Mouse (Mus musculus) neural tube, embryonic 14.5 days (tissue): ENCODE data around the gene Smim5. TPM values are rescaled to one million over a fixed set of nuclear protein-coding genes. Genes with fewer than 3 reads are reported as not detected.

ENCODE experiments used
- ATAC-seq: fragments of 200-750 bp; cut with Nextera tagmentation; 2 replicates; pipeline ENCODE4 v1.8.0; 2017; ENCODE audit warnings: low read depth, mild to moderate bottlenecking, moderate TSS enrichment, moderate library complexity
- H3K27ac ChIP-seq: fragments of 300-500 bp; sonication (generic); 2 replicates; pipeline ENCODE4 v1.5.1; 2014; ENCODE audit warnings: low read depth, mild to moderate bottlenecking, control low read depth, low read length, moderate library complexity, mixed read lengths
- H3K27me3 ChIP-seq: fragments of 300-500 bp; sonication (generic); 2 replicates; pipeline ENCODE4 v1.6.1; 2014; ENCODE audit warnings: low read length; ENCODE audit not compliant: control insufficient read depth, insufficient read depth
- H3K36me3 ChIP-seq: fragments of 300-500 bp; sonication (generic); 2 replicates; pipeline ENCODE4 v1.6.1; 2014; ENCODE audit warnings: low read length, mixed read lengths; ENCODE audit not compliant: control insufficient read depth, insufficient read depth
- H3K4me1 ChIP-seq: fragments of 300-500 bp; sonication (generic); 2 replicates; pipeline ENCODE4 v1.6.1; 2014; ENCODE audit warnings: low read length; ENCODE audit not compliant: control insufficient read depth, insufficient read depth
- H3K4me2 ChIP-seq: fragments of 300-500 bp; sonication (generic); 2 replicates; pipeline ENCODE4 v1.6.1; 2014; ENCODE audit warnings: mild to moderate bottlenecking, low read depth, low read length, control low read depth
- H3K4me3 ChIP-seq: fragments of 300-500 bp; sonication (generic); 2 replicates; pipeline ENCODE4 v1.5.1; 2014; ENCODE audit warnings: low read depth, low read length, control low read depth, mixed read lengths
- H3K9ac ChIP-seq: fragments of 300-500 bp; sonication (generic); replicated peaks from 2 replicates; pipeline ENCODE4 v1.6.1; 2014; ENCODE audit warnings: low read depth, mild to moderate bottlenecking, control low read depth, low read length, mixed read lengths
- H3K9me3 ChIP-seq: fragments of 300-500 bp; sonication (generic); 2 replicates; pipeline ENCODE4 v1.6.1; 2016; ENCODE audit warnings: low read length; ENCODE audit not compliant: control insufficient read depth
- WGBS: fragments of 180-500 bp; shearing (Covaris S2); extraction: QIAGEN DNeasy Blood & Tissue Kit; methylation state at CpG from one replicate; pipeline ENCODE4 v1.1.7; 2014; 5-methylcytosine and 5-hydroxymethylcytosine counted together
- polyA plus RNA-seq: library from polyadenylated mRNA; unstranded; fragments of >200 nt; fragmentation: Nextera tagmentation; extraction: Ambion mirVana; gene quantifications from 2 replicates; pipeline ENCODE4 v1.2.1, GENCODE M21; 2014

Gene Smim5
- polyA plus RNA-seq, 1 experiment from 2014 or later = 1.8 TPM

GRCm38 (mm10) chr11:115886446-115886845 is 13.3 kb upstream of the Smim5 start:
- no peak for ATAC-seq
- Histone ChIP-seq H3K27ac (no peak overlapping the region), H3K4me1 (no peaks in the 10 kb centered on the region), H3K9me3 (no peaks in the 10 kb centered on the region), H3K4me3 (no peak overlapping the region), H3K27me3 (0 out of 2 replicates have a peak, but pooled peaks cover 4% of the 10 kb centered on the region), H3K9ac (no peak overlapping the region), H3K4me2 (no peak overlapping the region), H3K36me3 (no peaks in the 10 kb centered on the region)
- 89% methylated on average over 11 of the region's 11 CpGs for WGBS

DNA sequence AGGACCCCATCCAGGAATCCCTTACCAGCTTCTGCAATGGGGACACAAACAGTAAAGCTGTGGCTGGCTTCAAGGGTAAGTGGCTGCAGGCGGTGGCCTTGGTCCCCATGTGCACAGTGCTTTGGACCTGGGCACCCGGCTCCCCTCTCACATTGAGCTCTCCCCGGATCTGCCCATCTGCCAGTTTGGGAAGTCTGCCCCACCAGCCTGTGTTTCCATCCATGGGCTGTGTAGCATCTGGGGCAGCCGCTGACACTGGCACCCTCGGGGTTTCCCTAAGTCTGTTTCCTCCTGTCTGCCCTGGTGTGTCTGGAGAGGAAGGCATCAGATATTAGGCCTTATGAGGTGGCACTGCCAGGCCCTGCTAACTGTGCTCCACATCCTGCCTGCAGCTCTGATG is 11.7 kb upstream of the Smim5 start:
- H3K27ac ChIP-seq = no peak overlapping the region
- H3K4me1 ChIP-seq = no peaks in the 10 kb centered on the region
- no peak overlapping the region for H3K4me2 ChIP-seq
- no peaks in the 10 kb centered on the region for H3K36me3 ChIP-seq
- H3K9ac ChIP-seq = no peak overlapping the region
- H3K9me3 ChIP-seq = no peaks in the 10 kb centered on the region
- ATAC-seq = no peak
- H3K27me3 ChIP-seq = no peaks in the 10 kb centered on the region
- 74% methylated on average over 5 of the region's 5 CpGs for WGBS
- H3K4me3 ChIP-seq = no peak overlapping the region

GRCm38 (mm10) chr11:115889159-115889558 is 10.6 kb upstream of the Smim5 start:
- no peak for ATAC-seq
- Histone ChIP-seq H3K36me3 (peaks cover 4% of the 10 kb centered on the region; the same call in 1 of the 2 replicates), H3K4me1 (no peaks in the 10 kb centered on the region), H3K4me2 (no peak overlapping the region), H3K4me3 (no peak overlapping the region), H3K9ac (no peak overlapping the region), H3K27me3 (no peaks in the 10 kb centered on the region), H3K9me3 (no peaks in the 10 kb centered on the region), H3K27ac (no peak overlapping the region)
- 84% methylated on average over 6 of the region's 6 CpGs for WGBS

GRCm38 (mm10) chr11:115892213-115892612 is 7.6 kb upstream of the Smim5 start:
- H3K27ac ChIP-seq = no peak overlapping the region
- H3K9me3 ChIP-seq = no peaks in the 10 kb centered on the region
- no peak overlapping the region for H3K9ac ChIP-seq
- H3K4me1 ChIP-seq = no peaks in the 10 kb centered on the region
- no peak for ATAC-seq
- no peak overlapping the region for H3K4me3 ChIP-seq
- no peak overlapping the region for H3K4me2 ChIP-seq
- 67% methylated on average over 6 of the region's 6 CpGs for WGBS
- peaks cover 7% of the 10 kb centered on the region; the same call in 1 of the 2 replicates for H3K36me3 ChIP-seq
- H3K27me3 ChIP-seq = no peaks in the 10 kb centered on the region

DNA sequence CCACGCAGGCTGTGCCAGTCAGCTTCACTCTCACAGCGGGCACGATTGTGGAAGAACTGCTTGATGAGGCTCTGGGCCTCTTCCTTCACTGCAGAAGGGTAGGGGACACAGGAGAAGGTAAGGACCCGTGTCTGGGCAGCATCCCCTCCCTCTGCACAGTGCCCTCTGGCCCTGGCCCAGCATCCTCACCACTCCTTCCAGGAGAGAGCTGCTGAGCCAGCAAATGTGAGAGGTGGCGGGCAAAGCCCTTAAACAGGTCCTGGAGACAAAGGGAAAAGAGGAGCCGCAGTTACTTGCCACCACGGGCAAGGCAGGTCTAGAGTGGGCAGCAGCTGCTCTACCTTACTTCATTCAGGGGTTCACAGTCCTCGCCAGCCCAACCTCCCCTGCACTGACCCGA is 6.7 kb upstream of the Smim5 start:
- ATAC-seq = no peak
- H3K4me1 ChIP-seq = no peaks in the 10 kb centered on the region
- H3K9me3 ChIP-seq = no peaks in the 10 kb centered on the region
- no peaks in the 10 kb centered on the region for H3K27me3 ChIP-seq
- H3K27ac ChIP-seq = no peak overlapping the region
- WGBS = 94% methylated on average over 9 of the region's 9 CpGs
- H3K4me2 ChIP-seq = no peak overlapping the region
- H3K4me3 ChIP-seq = no peak overlapping the region
- peaks cover 7% of the 10 kb centered on the region; the same call in 1 of the 2 replicates for H3K36me3 ChIP-seq
- H3K9ac ChIP-seq = no peak overlapping the region

- Histone ChIP-seq H3K4me3 (no peak overlapping the region), H3K36me3 (peaks cover 7% of the 10 kb centered on the region; the same call in 1 of the 2 replicates), H3K9ac (no peak overlapping the region), H3K4me2 (no peak overlapping the region), H3K27ac (no peak overlapping the region), H3K9me3 (no peaks in the 10 kb centered on the region), H3K4me1 (no peaks in the 10 kb centered on the region), H3K27me3 (no peaks in the 10 kb centered on the region)
- 70% methylated on average over 14 of the region's 14 CpGs for WGBS
- no peak for ATAC-seq
Measured at GRCm38 (mm10) chr11:115894755-115895520, 4.8 kb upstream of the Smim5 start.

DNA sequence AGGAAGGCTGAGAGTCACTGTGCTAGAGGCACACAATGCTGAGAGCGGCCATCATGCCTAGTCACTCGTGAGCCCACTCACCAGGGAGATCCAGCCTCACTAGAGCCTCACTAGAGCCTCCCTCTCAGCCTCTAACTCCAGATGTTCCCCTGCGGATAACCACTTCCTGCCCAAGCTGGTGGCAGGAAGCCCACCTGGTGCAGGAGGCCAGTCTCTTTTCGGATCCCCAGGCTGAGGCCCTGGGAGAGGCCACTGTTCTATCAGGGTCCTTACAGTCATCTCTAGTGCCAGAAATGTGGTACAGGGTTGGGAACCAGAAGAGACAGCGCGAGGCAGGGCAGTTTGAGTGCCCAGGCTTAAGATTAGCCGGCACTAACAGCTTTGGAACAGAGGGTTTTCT is 1.3 kb upstream of the Smim5 start:
- Histone ChIP-seq H3K27ac (no peak overlapping the region), H3K4me2 (no peak overlapping the region), H3K9ac (no peak overlapping the region), H3K4me1 (0 out of 2 replicates have a peak, but pooled peaks cover 2% of the 10 kb centered on the region), H3K9me3 (no peaks in the 10 kb centered on the region), H3K27me3 (no peaks in the 10 kb centered on the region), H3K4me3 (no peak overlapping the region), H3K36me3 (peaks cover 7% of the 10 kb centered on the region; the same call in 1 of the 2 replicates)
- ATAC-seq = no peak
- 89% methylated on average over 7 of the region's 7 CpGs for WGBS

DNA sequence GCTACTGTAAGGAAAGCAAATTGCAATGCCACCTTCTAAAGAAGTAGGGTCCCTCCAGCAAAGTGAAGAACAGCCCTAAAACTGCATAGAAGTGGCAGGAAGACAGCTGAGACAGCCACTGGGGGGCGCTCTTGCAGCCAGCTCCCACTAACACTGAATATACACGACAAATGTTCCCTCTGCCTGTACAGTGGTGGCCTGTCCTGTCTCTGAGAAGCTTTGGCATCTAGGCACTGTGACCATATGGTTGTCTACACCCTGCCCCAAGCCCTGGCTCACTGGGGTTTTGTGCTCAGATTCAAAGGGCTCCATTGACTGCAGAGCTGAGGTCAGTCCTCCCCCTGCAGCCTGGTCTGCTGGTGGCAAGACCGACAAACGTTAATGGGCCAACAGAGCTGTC is 880 bp upstream of the Smim5 start:
- H3K27ac ChIP-seq = no peak overlapping the region
- H3K27me3 ChIP-seq = no peaks in the 10 kb centered on the region
- no peak overlapping the region for H3K9ac ChIP-seq
- no peak overlapping the region for H3K4me3 ChIP-seq
- H3K9me3 ChIP-seq = no peaks in the 10 kb centered on the region
- 8% methylated on average over 4 of the region's 4 CpGs for WGBS
- H3K4me1 ChIP-seq = 0 out of 2 replicates have a peak, but pooled peaks cover 2% of the 10 kb centered on the region
- no peak overlapping the region for H3K4me2 ChIP-seq
- H3K36me3 ChIP-seq = peaks cover 5% of the 10 kb centered on the region; the same call in 1 of the 2 replicates
- ATAC-seq = no peak

- ATAC-seq = no peak
- H3K9me3 ChIP-seq = no peaks in the 10 kb centered on the region
- H3K9ac ChIP-seq = 0 out of 2 replicates have a peak overlapping the region, but pooled peaks have one; percentile 16
- no peaks in the 10 kb centered on the region for H3K27me3 ChIP-seq
- H3K4me1 ChIP-seq = 0 out of 2 replicates have a peak, but pooled peaks cover 2% of the 10 kb centered on the region
- no peak overlapping the region for H3K27ac ChIP-seq
- H3K36me3 ChIP-seq = no peaks in the 10 kb centered on the region
- no peak overlapping the region for H3K4me2 ChIP-seq
- no peak overlapping the region for H3K4me3 ChIP-seq
- WGBS = 76% methylated on average over 8 of the region's 8 CpGs
Measured at GRCm38 (mm10) chr11:115900561-115901337, 983 bp downstream of the Smim5 start.
